Mouse (Mus musculus) lung, postnatal 14 days (tissue): ENCODE measurements at regions not wholly inside any gene's neighbourhood (a gene's known extent, or its start where the extent isn't known, plus 50 kb on each side); places are given as distances from the start of the nearest gene placed in this dataset.

ENCODE experiments used
- DNase-seq: peaks from one replicate; pipeline ENCODE4 v3.0.0; 2021

GRCm38 (mm10) chr13:101625922-101626321, 142.1 kb downstream of the Pik3r1 start:
- DNase-seq, result no peak

DNA sequence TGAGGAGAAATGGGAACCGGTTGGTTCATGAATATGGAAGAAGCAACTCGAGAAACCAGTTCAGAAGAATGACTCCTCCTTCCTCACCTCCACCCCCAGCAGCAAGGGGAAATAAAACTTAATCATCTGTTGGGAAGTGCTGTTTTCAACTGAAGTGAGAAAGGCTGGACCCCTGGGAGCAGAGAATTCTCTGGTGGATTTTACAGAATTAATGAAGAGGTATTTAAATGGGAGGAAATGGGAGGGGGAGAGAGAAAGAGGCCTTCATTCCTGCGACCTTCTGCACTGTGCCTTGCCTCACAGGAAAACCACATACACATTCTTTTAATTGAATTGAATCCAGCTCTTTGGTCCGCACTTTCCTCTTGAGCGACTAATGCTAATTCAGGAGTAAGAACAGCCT, 143.8 kb downstream of the Pik3r1 start:
- DNase-seq, result no peak

- DNase-seq, result no peak
Measured at GRCm38 (mm10) chr13:101622649-101623048, 145.4 kb downstream of the Pik3r1 start.

- no peak for DNase-seq
Measured at GRCm38 (mm10) chr13:101620660-101621059, 147.4 kb downstream of the Pik3r1 start.

DNA sequence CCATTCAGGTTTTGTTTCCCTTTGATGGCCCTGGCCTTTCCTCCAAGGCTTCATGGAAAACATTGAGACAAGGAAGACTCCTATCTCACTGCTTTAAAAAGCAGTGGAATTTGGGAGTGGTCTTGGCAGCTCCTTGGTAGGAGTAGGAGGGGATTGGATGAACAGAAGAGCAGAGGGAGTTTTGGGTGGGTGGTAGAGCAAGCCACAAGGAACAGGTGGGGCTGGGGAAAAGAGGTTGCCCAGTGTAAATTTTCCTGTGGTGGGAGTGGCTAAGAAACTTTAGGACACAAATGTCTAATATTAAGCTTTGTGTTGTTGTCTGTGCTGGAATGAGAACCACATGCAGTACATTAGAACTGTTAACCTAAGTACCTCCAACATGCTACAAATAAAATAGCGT, 148.9 kb downstream of the Pik3r1 start:
- DNase-seq, result no peak

GRCm38 (mm10) chr13:101612786-101613185, 155.2 kb downstream of the Pik3r1 start:
- DNase-seq, result no peak

GRCm38 (mm10) chr13:101611725-101612124, 156.3 kb downstream of the Pik3r1 start:
- no peak for DNase-seq

DNA sequence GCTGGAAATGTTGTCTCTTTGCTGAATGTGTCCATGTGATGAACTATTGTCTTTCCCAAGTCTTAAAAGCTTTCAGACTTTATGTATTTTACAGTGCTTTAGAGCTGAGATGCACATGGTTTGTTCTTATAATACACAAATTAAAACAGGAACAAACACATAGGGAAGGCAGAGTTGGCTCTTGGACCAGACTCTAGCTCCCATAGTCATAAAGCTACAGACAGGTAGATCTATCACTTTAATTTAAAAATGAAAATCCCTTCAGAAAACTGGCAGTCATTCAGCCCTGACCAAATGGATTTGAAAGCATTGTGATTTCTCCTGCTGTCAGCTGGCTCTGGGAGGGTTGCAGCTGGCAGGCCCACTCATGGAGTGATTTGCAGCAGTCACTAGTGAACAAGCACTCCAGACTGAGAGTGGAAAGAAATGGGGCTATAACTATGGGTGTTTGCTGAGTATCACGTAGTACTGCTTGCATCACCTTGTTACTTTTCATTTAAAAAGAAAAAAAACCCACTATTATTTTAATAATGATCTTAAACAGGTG, 161.8 kb downstream of the Pik3r1 start:
- DNase-seq, result no peak

DNA sequence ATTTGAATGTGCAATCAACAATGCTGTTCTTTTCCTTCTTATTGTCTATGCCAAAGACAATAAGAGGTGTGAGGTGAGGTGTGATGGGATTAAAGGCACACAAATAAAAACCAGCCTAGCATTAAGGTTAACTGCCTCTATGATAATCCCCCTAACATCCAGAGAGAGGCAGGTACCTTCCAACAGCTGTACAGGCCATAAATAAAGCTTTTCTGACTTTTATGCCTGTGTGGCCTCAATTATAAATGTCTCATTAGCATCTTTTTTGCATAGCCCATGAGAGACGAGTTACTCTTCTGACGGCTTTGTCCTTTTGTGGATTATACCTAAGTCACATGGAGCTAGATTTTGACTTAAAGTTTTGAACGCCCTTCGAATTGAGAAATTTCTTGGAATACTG, 162.3 kb downstream of the Pik3r1 start:
- DNase-seq, result no peak

DNA sequence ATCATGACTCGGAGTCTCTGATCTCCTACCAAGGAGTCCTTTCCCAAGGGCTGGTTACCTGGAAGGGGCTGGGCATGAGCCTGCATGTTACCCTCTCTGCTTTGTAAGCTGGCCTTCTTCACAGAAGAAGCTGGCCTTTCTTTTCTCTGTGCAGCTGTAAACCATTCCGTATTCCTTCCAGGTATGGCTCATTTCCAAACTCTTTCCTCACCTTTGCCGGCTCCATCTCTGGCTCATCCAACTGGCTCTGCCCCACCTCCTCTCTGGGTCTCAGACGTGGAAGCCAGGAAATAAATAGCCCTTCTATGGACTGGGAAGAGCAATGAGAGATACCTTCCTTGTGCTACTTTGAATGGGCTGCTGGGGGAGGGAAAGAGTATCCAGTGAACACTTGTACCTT, 163.0 kb downstream of the Pik3r1 start:
- DNase-seq, result no peak

- no peak for DNase-seq
Measured at GRCm38 (mm10) chr13:101598126-101598485, 169.9 kb downstream of the Pik3r1 start.

- DNase-seq, result no peak
Measured at GRCm38 (mm10) chr13:101597243-101598125, 170.5 kb downstream of the Pik3r1 start.

DNA sequence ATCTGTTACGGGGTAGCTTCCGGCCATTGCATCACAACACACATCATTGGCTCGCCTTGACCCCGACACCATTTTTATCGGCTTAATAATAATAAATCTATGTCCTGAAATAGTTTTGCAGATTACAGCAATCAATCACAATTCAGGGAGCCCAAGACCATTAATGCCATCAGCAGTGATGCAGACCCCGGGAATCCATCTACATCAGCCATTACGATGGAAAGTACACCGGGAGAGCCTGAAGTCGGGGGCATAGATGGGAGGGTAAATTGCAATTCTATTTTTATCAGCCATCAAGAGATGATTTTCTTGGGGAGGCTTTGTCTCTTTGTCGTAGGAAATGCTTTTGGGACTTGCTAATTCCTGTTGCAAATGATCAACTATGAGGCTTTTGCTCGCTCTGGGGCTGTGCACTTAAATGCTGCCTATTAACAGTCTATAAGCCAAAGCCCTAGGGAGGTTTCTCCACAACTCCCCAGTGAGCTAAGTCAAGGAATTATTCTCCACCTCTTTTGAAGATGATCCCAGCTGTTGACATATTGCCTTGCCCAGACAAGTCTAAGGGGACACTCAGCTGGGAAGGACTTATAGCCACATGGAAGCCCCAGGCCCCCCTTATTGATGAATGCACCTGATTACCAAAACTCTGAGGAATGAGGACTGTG, 173.4 kb downstream of the Pik3r1 start:
- DNase-seq, result no peak

DNA sequence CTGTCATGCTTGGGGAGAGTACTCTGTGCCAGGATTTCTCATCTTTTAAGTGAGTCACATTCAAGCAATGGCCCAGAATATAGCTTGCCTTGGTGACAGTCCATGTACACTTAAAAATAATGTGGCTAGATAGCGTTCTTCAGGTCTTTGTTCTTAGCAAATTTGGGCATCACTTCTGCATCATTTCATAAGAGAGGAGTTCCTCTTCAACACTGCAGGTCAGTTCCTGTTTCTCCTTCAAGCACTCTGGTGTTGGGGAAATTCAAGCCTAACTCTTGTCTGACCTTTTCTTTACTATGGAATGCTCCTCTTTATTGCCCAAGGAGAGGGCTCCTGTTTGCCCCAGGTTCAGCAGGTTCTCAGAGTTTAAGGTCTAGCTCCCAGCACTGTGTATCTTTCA, 175.7 kb downstream of the Pik3r1 start:
- DNase-seq, result no peak

- DNase-seq, result no peak
Measured at GRCm38 (mm10) chr13:101588905-101589304, 179.1 kb downstream of the Pik3r1 start.

DNA sequence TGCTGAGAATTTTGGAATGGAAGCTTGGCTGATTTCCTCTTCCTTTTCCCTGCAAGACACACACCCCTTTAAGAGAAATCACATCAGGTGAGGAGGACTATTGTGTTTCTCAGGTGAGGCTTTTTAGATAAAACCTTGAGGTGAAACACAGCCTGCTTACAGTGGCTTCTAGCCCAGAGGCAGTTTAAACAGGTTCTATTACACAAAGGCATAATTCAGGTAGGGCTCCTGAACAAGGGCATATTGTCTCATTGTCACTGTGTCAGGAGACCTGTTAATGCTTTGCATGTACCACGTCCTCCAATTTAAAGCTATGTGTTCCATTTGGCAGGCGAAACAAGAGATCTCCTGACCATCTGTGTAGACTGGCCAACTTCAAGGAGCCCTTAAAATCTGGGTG, 181.2 kb downstream of the Pik3r1 start:
- DNase-seq, result no peak

DNA sequence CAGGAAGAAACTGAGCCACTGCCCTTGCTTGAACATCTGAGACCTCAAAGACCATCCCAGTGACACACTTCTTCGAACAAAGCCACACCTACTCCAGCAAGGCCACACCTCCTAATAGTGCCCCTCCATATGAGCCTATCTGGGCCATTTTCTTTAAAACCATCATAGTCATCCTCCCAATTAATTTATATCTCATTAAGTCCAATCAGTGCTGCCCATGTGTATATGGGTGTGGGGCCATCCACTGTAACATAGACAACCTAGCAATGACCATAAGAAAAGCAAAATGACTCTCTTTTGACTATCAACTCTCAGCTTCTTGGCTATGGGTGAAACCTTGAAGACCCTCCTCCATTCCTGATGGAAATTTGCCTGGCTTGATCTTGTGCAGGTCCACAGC, 191.5 kb downstream of the Pik3r1 start:
- no peak for DNase-seq

- DNase-seq, result no peak
Measured at GRCm38 (mm10) chr13:101572809-101573590, 195.0 kb downstream of the Pik3r1 start.

- DNase-seq, result no peak
Measured at GRCm38 (mm10) chr13:101572246-101572645, 195.8 kb downstream of the Pik3r1 start.

GRCm38 (mm10) chr13:101570034-101570433, 198.0 kb downstream of the Pik3r1 start:
- no peak for DNase-seq

- DNase-seq, result no peak
Measured at GRCm38 (mm10) chr13:101568985-101569631, 198.9 kb downstream of the Pik3r1 start.

DNA sequence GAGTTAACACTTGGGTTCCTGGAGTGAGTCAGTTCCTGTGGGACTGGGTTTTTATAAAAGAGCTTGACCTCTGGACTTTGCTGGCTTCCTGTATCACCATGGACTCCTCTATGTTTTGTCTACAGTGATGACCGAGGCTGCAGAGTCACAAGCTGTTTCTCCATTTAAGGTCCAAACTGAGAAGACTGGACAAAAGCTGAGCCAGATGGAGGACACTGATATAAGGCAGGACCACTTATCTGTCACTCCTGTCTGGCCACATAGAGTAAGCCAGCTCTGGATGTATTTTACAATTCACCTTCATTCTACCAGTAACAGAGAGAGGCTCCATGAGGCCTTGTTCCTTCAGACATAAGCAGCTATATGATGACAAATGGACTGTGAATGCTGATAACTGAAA, 202.7 kb downstream of the Pik3r1 start:
- DNase-seq, result no peak

DNA sequence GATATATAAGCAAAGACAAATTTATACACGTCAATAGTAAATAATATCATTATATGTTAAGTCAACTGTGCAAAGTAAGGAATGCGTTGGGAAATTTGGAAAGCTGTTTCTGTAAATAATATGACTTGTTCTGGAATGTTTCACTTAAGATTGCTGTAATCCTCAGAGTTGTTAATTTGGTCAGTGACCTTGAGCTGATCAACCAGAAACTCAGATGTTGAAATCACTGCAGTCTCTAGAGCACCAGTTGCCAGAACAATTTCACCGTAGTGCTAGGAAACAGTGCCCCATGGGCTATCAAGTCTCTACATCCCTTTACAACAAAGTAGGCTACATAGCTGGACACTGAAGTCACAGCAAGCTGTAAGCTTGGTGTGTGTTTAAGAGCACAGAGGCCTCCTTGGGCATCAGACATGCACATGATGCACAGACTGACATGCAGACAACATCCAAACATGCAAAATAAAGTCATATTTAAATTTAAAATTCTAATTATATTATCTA, 212.6 kb downstream of the Pik3r1 start:
- DNase-seq, result no peak
